Comparison of ENCODE assay signal across 8 mouse cellular contexts in genomic region chr12:72762502-72762901, GRCm38 (mm10). TPM values are rescaled to one million over a fixed set of nuclear protein-coding genes. Genes with fewer than 3 reads are reported as not detected.
DNase-seq lines count a peak whose midpoint lies in the region; ATAC-seq lines count a peak whose summit lies in the region.

No protein-coding gene starts in this region.

- no peaks in the 10 kb centered on the region for H3K36me3 ChIP-seq in lung, embryonic 15.5 days
- no peaks in the 10 kb centered on the region for H3K36me3 ChIP-seq in embryonic facial prominence, embryonic 15.5 days
- no peaks in the 10 kb centered on the region for H3K36me3 ChIP-seq in limb, embryonic 12.5 days
- no peaks in the 10 kb centered on the region for H3K36me3 ChIP-seq in stomach, embryonic 14.5 days (ENCODE audit: control insufficient read depth, insufficient read depth, low read length)

- peak overlapping the region; percentile 98 for H3K9ac ChIP-seq in lung, embryonic 15.5 days
- H3K9ac ChIP-seq in embryonic facial prominence, embryonic 15.5 days = no peak overlapping the region
- H3K9ac ChIP-seq in limb, embryonic 12.5 days (replicated peaks) = peak overlapping the region; percentile 99
- H3K9ac ChIP-seq in stomach, embryonic 14.5 days (replicated peaks; ENCODE audit: low read depth, low read length) = peak overlapping the region; percentile 97

- H3K27me3 ChIP-seq in lung, embryonic 15.5 days = no peaks in the 10 kb centered on the region
- H3K27me3 ChIP-seq in embryonic facial prominence, embryonic 15.5 days = no peaks in the 10 kb centered on the region
- H3K27me3 ChIP-seq in limb, embryonic 12.5 days = no peaks in the 10 kb centered on the region
- no peaks in the 10 kb centered on the region for H3K27me3 ChIP-seq in stomach, embryonic 14.5 days (ENCODE audit: control insufficient read depth, insufficient read depth, low read length)

- ATAC-seq in lung, embryonic 15.5 days (ENCODE audit: borderline replicate concordance, extremely low read depth, low FRiP score, low TSS enrichment) = no peak
- no peak for ATAC-seq in embryonic facial prominence, embryonic 15.5 days (ENCODE audit: insufficient number of reproducible peaks, low FRiP score, low TSS enrichment, low read depth)
- no peak for ATAC-seq in limb, embryonic 12.5 days (ENCODE audit: insufficient number of reproducible peaks, insufficient read depth, low FRiP score, low TSS enrichment, low read depth)
- ATAC-seq in stomach, embryonic 14.5 days (ENCODE audit: insufficient number of reproducible peaks, insufficient read depth, low FRiP score, low read depth) = no peak

- H3K9me3 ChIP-seq in lung, embryonic 15.5 days = no peaks in the 10 kb centered on the region
- no peaks in the 10 kb centered on the region for H3K9me3 ChIP-seq in embryonic facial prominence, embryonic 15.5 days (replicated peaks)
- H3K9me3 ChIP-seq in limb, embryonic 12.5 days = no peaks in the 10 kb centered on the region
- H3K9me3 ChIP-seq in stomach, embryonic 14.5 days (ENCODE audit: control insufficient read depth, low read depth, low read length) = no peaks in the 10 kb centered on the region

- WGBS in lung, embryonic 15.5 days = 25% methylated on average over 1 of the region's 1 CpGs
- 37% methylated on average over 1 of the region's 1 CpGs for WGBS in embryonic facial prominence, embryonic 15.5 days
- 56% methylated on average over 1 of the region's 1 CpGs for WGBS in limb, embryonic 12.5 days
- 20% methylated on average over 1 of the region's 1 CpGs for WGBS in stomach, embryonic 14.5 days

- peak overlapping the region; percentile 53 for H3K4me2 ChIP-seq in lung, embryonic 15.5 days
- peak overlapping the region; percentile 63 for H3K4me2 ChIP-seq in embryonic facial prominence, embryonic 15.5 days (replicated peaks)
- H3K4me2 ChIP-seq in limb, embryonic 12.5 days = peak overlapping the region; percentile 71
- H3K4me2 ChIP-seq in stomach, embryonic 14.5 days (replicated peaks; ENCODE audit: low read depth, low read length) = peak overlapping the region; percentile 63

- peak overlapping the region; percentile 99; the same call in 1 of the 2 replicates for H3K27ac ChIP-seq in lung, embryonic 15.5 days
- H3K27ac ChIP-seq in embryonic facial prominence, embryonic 15.5 days (replicated peaks) = no peak overlapping the region
- no peak overlapping the region for H3K27ac ChIP-seq in limb, embryonic 12.5 days
- no peak overlapping the region; the same call in 1 of the 2 replicates for H3K27ac ChIP-seq in stomach, embryonic 14.5 days (ENCODE audit: low read length)

- peaks cover 18% of the 10 kb centered on the region for H3K4me1 ChIP-seq in lung, embryonic 15.5 days
- H3K4me1 ChIP-seq in embryonic facial prominence, embryonic 15.5 days = peaks cover 12% of the 10 kb centered on the region
- H3K4me1 ChIP-seq in limb, embryonic 12.5 days (replicated peaks) = peaks cover 19% of the 10 kb centered on the region
- H3K4me1 ChIP-seq in stomach, embryonic 14.5 days (ENCODE audit: control insufficient read depth, insufficient read depth, low read length) = peaks cover 12% of the 10 kb centered on the region; the same call in 1 of the 2 replicates

- H3K4me3 ChIP-seq in lung, embryonic 15.5 days = peak overlapping the region; percentile 95
- H3K4me3 ChIP-seq in embryonic facial prominence, embryonic 15.5 days (replicated peaks) = peak overlapping the region; percentile 86
- H3K4me3 ChIP-seq in limb, embryonic 12.5 days (replicated peaks) = peak overlapping the region; percentile 93
- H3K4me3 ChIP-seq in stomach, embryonic 14.5 days (ENCODE audit: low read depth, low read length) = peak overlapping the region; percentile 75

- no peak for DNase-seq in lung, postnatal 10 days
- DNase-seq in right cerebral cortex, postnatal 4 days = no peak
- no peak for DNase-seq in cerebellum, adult 11 months
- DNase-seq in MN1 (ENCODE audit: low spot score) = no peak

RNA-seq across cellular contexts. Expression of gene Ppm1a, which starts 5.2 kb away (rescaled TPM):
- polyA plus RNA-seq in lung, embryonic 15.5 days (2015; fragmentation: Nextera tagmentation; extraction: Ambion mirVana) = 40.1 and 44.2 TPM in 2 replicates
- 55.4 and 55.6 TPM in 2 replicates for polyA plus RNA-seq in embryonic facial prominence, embryonic 15.5 days (2015; fragmentation: Nextera tagmentation; extraction: Ambion mirVana)
- 66.8 and 68.0 TPM in 2 replicates for polyA plus RNA-seq in limb, embryonic 12.5 days (2016; fragmentation: Nextera tagmentation; extraction: Ambion mirVana)
- polyA plus RNA-seq in stomach, embryonic 14.5 days (2014; fragmentation: Nextera tagmentation; extraction: Ambion mirVana) = 52.4 and 61.3 TPM in 2 replicates
